Mouse (Mus musculus) testis, adult 2 months (tissue): ENCODE data around the gene Cmss1.

Experiments
- CTCF ChIP-seq: fragments of 200-500 bp; IDR thresholded peaks from 2 replicates; pipeline ENCODE4 v1.5.1; 2012; ENCODE audit warnings: low read depth, mild to moderate bottlenecking, inconsistent platforms, low read length, moderate library complexity; ENCODE audit not compliant: control insufficient read depth, insufficient read depth, insufficient replicate concordance
- POLR2A ChIP-seq: fragments of 200-500 bp; IDR thresholded peaks from 2 replicates; pipeline ENCODE4 v1.6.1; 2012; ENCODE audit warnings: low read depth, mild to moderate bottlenecking, inconsistent platforms, low read length, moderate library complexity; ENCODE audit not compliant: control insufficient read depth

GRCm38 (mm10) chr16:57514371-57514770 is 92.3 kb downstream of the Cmss1 start:
- TF ChIP-seq CTCF (no peak), POLR2A (no peak)
